Mouse (Mus musculus): ENCODE data around the gene Cenpo.

GRCm38 (mm10) chr12:4192514-4192913 is 41.6 kb downstream of the Cenpo start:
- TF ChIP-seq CTCF (IDR thresholded peaks at IDR 0.05; ENCODE audit: low read depth) (no peak), EP300 (IDR thresholded peaks at IDR 0.05; ENCODE audit: low read depth) (no peak)
